Mouse (Mus musculus): ENCODE data around the gene Magi2. TPM values are rescaled to one million over a fixed set of nuclear protein-coding genes. Genes with fewer than 3 reads are reported as not detected.

Gene Magi2
- polyA plus RNA-seq, 1 experiment: 1.6 TPM

DNA sequence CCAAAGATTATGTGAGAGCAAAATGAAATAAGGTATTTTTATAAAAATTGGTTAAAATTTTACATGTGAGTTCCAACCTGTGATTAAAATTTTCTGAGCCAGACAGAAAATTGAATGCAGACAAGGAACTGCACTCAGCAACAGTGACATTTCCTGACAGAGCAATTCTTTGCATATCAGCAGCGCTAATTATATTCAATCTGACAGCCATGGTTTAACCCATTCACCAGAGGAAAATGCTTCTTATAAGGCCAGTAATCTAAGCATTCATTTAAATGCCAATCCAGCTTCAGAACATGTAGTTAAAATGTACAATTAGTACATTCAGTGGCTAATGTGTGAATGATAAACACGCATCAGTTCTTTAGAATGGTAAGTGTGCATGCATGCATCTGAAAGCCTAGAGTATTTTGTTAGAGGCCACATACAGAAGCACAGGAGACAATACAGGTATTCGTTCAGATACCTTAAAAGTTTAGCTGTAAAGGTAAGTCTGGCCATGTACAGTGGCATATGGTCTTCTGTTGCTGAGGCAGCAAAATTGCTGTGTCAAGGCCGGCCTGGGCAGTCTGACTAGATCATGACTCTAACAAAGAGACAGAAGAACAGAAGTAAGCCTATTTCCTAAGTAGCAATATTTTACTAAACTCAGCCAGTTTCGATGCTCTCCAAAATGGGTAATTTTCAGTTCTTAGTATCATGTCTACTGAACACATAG is 576.4 kb downstream of the Magi2 start:
- TF ChIP-seq POLR2A (IDR thresholded peaks at IDR 0.05; ENCODE audit: control insufficient read depth, extremely low read depth, insufficient read depth, low read length, poor library complexity) (no peak), CTCF (IDR thresholded peaks at IDR 0.05; ENCODE audit: borderline replicate concordance, control insufficient read depth, extremely low read depth, insufficient read depth, low read length, poor library complexity) (no peak)
- Histone ChIP-seq H3K27me3 (ENCODE audit: control insufficient read depth, insufficient read depth, low read length) (no peaks in the 10 kb centered on the region), H3K27ac (ENCODE audit: control insufficient read depth, insufficient read depth, low read length) (no peak overlapping the region), H3K36me3 (ENCODE audit: control insufficient read depth, insufficient read depth, low read length) (no peaks in the 10 kb centered on the region), H3K4me1 (replicated peaks; ENCODE audit: control insufficient read depth, insufficient read depth, low read length) (no peaks in the 10 kb centered on the region), H3K4me3 (ENCODE audit: control insufficient read depth, insufficient read depth, low read length) (no peak overlapping the region)
- WGBS: 93% methylated on average over 5 of the region's 5 CpGs
- no peak for DNase-seq

DNA sequence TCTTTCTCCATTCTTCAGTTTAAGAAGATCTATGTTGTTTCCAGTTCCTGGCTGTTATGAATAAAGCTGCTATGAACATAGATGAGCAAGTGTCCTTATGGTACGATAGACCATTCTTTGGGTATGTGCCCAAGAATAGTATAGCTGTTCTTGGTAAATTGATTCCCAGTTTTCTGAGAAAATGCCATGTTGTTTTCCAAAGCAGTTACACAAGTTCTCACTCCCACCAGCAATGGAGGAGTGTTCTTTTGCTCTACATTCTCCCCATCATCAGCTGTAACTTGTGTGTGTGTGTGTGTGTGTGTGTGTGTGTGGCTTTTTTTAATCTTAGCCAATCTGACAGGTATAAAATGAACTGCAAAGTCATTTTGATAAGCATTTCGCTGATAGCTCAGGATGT is 595.7 kb downstream of the Magi2 start:
- TF ChIP-seq POLR2A (IDR thresholded peaks at IDR 0.05; ENCODE audit: control insufficient read depth, extremely low read depth, insufficient read depth, low read length, poor library complexity) (no peak), CTCF (IDR thresholded peaks at IDR 0.05; ENCODE audit: borderline replicate concordance, control insufficient read depth, extremely low read depth, insufficient read depth, low read length, poor library complexity) (no peak)
- no peaks in the 10 kb centered on the region for H3K27me3 ChIP-seq (ENCODE audit: control insufficient read depth, insufficient read depth, low read length)
- no peaks in the 10 kb centered on the region for H3K36me3 ChIP-seq (ENCODE audit: control insufficient read depth, insufficient read depth, low read length)
- no peak for DNase-seq
- H3K4me1 ChIP-seq (replicated peaks; ENCODE audit: control insufficient read depth, insufficient read depth, low read length): no peaks in the 10 kb centered on the region
- no peak overlapping the region for H3K27ac ChIP-seq (ENCODE audit: control insufficient read depth, insufficient read depth, low read length)
- no peak overlapping the region for H3K4me3 ChIP-seq (ENCODE audit: control insufficient read depth, insufficient read depth, low read length)
- WGBS: 90% methylated on average over 2 of the region's 2 CpGs

DNA sequence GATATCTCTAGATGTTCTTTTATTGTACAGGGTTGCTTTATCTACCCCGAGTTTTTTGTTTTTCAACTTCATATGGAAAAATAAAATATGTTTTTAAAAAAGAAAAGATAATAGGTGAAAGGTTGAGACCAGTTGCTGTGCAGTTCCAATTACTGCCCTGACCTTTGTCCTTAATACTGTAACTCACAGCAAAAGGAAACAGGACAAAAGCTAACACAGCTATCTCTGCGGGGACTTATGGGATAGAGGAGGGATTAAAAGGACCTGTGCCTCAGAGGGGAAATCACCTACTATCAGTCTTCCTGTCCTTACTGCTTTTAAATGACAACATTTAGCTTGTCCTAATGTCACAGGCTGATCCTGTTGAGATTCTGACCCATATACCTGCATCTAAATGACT is 599.1 kb downstream of the Magi2 start:
- TF ChIP-seq CTCF (IDR thresholded peaks at IDR 0.05; ENCODE audit: borderline replicate concordance, control insufficient read depth, extremely low read depth, insufficient read depth, low read length, poor library complexity) (no peak), POLR2A (IDR thresholded peaks at IDR 0.05; ENCODE audit: control insufficient read depth, extremely low read depth, insufficient read depth, low read length, poor library complexity) (no peak)
- H3K36me3 ChIP-seq (ENCODE audit: control insufficient read depth, insufficient read depth, low read length): no peaks in the 10 kb centered on the region
- H3K27ac ChIP-seq (ENCODE audit: control insufficient read depth, insufficient read depth, low read length): no peak overlapping the region
- H3K4me3 ChIP-seq (ENCODE audit: control insufficient read depth, insufficient read depth, low read length): no peak overlapping the region
- H3K4me1 ChIP-seq (replicated peaks; ENCODE audit: control insufficient read depth, insufficient read depth, low read length): no peaks in the 10 kb centered on the region
- no peak for DNase-seq
- H3K27me3 ChIP-seq (ENCODE audit: control insufficient read depth, insufficient read depth, low read length): no peaks in the 10 kb centered on the region
- WGBS: 78% methylated on average over 2 of the region's 2 CpGs

DNA sequence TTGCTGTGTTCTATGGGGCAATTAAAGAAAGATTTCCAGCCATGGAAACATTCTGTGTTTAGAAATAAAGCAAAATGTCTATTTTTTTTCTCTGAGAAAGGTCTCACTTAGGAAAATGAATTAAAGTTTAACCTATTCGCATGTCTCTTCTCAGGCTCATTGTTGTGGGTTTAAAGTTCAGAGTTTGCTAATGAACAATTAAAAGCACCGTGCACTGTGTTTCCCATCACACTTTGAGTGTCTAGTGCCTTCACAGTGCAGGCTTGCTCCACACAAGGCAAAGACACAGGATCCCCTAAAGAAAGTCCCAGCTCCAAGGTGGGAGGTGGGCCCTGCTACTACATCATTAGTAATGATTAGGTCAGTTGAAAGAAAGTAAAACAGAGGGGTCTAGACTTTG is 602.5 kb downstream of the Magi2 start:
- Histone ChIP-seq H3K4me3 (ENCODE audit: control insufficient read depth, insufficient read depth, low read length) (no peak overlapping the region), H3K36me3 (ENCODE audit: control insufficient read depth, insufficient read depth, low read length) (no peaks in the 10 kb centered on the region), H3K27me3 (ENCODE audit: control insufficient read depth, insufficient read depth, low read length) (no peaks in the 10 kb centered on the region), H3K4me1 (replicated peaks; ENCODE audit: control insufficient read depth, insufficient read depth, low read length) (no peaks in the 10 kb centered on the region), H3K27ac (ENCODE audit: control insufficient read depth, insufficient read depth, low read length) (no peak overlapping the region)
- TF ChIP-seq POLR2A (IDR thresholded peaks at IDR 0.05; ENCODE audit: control insufficient read depth, extremely low read depth, insufficient read depth, low read length, poor library complexity) (no peak), CTCF (IDR thresholded peaks at IDR 0.05; ENCODE audit: borderline replicate concordance, control insufficient read depth, extremely low read depth, insufficient read depth, low read length, poor library complexity) (no peak)
- DNase-seq: no peak
- 95% methylated on average over 2 of the region's 2 CpGs for WGBS

DNA sequence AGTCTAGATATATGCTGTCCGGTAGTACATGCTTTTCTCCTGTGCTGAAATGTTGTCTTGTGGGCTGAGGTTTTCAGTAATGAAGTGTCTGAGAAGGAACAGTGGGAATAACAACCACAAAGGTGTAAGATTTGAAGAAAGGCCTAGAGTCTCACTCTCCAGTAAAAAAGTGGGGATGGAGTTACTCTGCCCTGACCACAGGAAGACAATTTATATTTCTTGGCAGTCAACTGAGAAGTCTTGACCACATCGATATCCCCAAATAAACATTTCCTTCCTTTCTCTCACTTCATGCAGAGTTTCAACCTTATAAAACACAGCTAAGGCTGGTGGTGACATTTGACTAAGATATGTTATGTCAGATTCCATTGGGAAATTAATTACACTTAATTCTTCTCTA is 636.0 kb downstream of the Magi2 start:
- Histone ChIP-seq H3K4me3 (ENCODE audit: control insufficient read depth, insufficient read depth, low read length) (no peak overlapping the region), H3K27me3 (ENCODE audit: control insufficient read depth, insufficient read depth, low read length) (no peaks in the 10 kb centered on the region), H3K36me3 (ENCODE audit: control insufficient read depth, insufficient read depth, low read length) (no peaks in the 10 kb centered on the region), H3K4me1 (replicated peaks; ENCODE audit: control insufficient read depth, insufficient read depth, low read length) (no peaks in the 10 kb centered on the region), H3K27ac (ENCODE audit: control insufficient read depth, insufficient read depth, low read length) (no peak overlapping the region)
- 18% methylated on average over 2 of the region's 2 CpGs for WGBS
- no peak for DNase-seq
- no peak for TF ChIP-seq POLR2A (IDR thresholded peaks at IDR 0.05; ENCODE audit: control insufficient read depth, extremely low read depth, insufficient read depth, low read length, poor library complexity)
- no peak for TF ChIP-seq CTCF (IDR thresholded peaks at IDR 0.05; ENCODE audit: borderline replicate concordance, control insufficient read depth, extremely low read depth, insufficient read depth, low read length, poor library complexity)

DNA sequence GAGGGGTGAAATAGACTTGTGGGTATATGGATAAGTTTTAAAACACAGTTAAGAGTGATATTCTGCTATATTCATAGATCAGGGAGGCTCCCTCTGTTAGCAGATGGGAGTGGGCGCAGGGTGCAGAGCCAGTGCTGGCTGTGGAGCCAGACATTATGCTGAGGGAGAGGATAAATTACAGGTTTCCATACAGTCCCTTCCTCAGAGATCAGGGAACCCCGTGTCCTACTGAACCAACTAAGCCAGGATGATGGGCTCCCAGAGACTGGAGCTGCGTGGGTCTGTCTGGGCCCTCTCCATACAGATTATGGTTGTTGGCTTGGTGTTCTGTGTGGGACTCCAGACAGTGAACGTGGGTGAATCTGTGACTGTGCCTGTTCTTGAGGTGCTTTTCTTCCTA is 643.6 kb downstream of the Magi2 start:
- no peaks in the 10 kb centered on the region for H3K27me3 ChIP-seq (ENCODE audit: control insufficient read depth, insufficient read depth, low read length)
- no peak overlapping the region for H3K4me3 ChIP-seq (ENCODE audit: control insufficient read depth, insufficient read depth, low read length)
- 93% methylated on average over 4 of the region's 4 CpGs for WGBS
- no peaks in the 10 kb centered on the region for H3K4me1 ChIP-seq (replicated peaks; ENCODE audit: control insufficient read depth, insufficient read depth, low read length)
- TF ChIP-seq POLR2A (IDR thresholded peaks at IDR 0.05; ENCODE audit: control insufficient read depth, extremely low read depth, insufficient read depth, low read length, poor library complexity) (no peak), CTCF (IDR thresholded peaks at IDR 0.05; ENCODE audit: borderline replicate concordance, control insufficient read depth, extremely low read depth, insufficient read depth, low read length, poor library complexity) (no peak)
- DNase-seq: no peak
- H3K27ac ChIP-seq (ENCODE audit: control insufficient read depth, insufficient read depth, low read length): no peak overlapping the region
- no peaks in the 10 kb centered on the region for H3K36me3 ChIP-seq (ENCODE audit: control insufficient read depth, insufficient read depth, low read length)

DNA sequence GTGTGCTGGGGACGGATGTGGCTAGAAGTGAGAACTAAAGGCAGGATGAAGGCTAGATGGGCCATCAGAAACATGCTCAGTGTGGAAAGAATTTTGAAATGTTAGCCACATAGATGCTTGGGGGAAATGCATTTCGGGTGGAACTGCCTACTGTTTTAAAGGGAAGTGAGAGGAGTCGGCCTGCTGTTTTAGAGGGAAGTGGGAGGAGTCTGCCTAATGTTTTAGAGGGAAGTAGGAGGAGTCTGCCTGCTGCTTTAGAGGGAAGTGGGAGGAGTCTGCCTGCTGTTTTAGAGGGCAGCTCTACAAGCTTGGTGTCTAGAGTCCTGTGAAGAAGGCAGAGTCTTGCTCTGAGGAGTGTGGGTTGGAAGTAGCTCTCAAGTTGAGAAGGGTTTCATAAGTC is 664.9 kb downstream of the Magi2 start:
- TF ChIP-seq CTCF (IDR thresholded peaks at IDR 0.05; ENCODE audit: borderline replicate concordance, control insufficient read depth, extremely low read depth, insufficient read depth, low read length, poor library complexity): no peak
- TF ChIP-seq POLR2A (IDR thresholded peaks at IDR 0.05; ENCODE audit: control insufficient read depth, extremely low read depth, insufficient read depth, low read length, poor library complexity): no peak
- Histone ChIP-seq H3K4me3 (ENCODE audit: control insufficient read depth, insufficient read depth, low read length) (no peak overlapping the region), H3K27ac (ENCODE audit: control insufficient read depth, insufficient read depth, low read length) (no peak overlapping the region), H3K4me1 (replicated peaks; ENCODE audit: control insufficient read depth, insufficient read depth, low read length) (no peaks in the 10 kb centered on the region), H3K36me3 (ENCODE audit: control insufficient read depth, insufficient read depth, low read length) (no peaks in the 10 kb centered on the region), H3K27me3 (ENCODE audit: control insufficient read depth, insufficient read depth, low read length) (no peaks in the 10 kb centered on the region)
- no peak for DNase-seq
- WGBS: 66% methylated on average over 3 of the region's 3 CpGs

Measured in thymus, adult 2 months (tissue).